Mouse (Mus musculus): ENCODE results near the gene Tssk1.

DNA sequence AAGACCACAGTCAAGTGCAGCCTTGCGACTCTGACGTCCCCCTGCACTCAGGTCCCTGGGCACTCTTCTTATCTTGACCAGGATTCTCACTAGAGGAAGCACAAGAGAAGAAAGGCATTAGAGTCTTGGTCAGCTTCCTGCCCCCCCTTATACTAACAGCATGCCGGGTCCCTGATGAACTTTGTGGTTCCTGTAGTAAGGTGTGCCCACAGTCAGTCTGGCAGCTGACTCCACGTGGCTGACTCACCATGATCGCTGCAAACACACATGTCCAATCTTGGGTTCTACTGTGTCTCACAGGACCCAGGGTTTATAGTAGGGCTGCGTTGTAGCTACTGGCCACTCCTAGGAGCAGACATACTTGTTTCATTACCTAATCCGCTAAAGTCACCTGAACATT is 44.2 kb downstream of the Tssk1 start:
- TF ChIP-seq POLR2A (IDR thresholded peaks at IDR 0.05; ENCODE audit: extremely low read depth, insufficient read depth, low read length) = no peak
- no peak for TF ChIP-seq CTCF (IDR thresholded peaks at IDR 0.05; ENCODE audit: extremely low read depth, insufficient read depth, low read length)
